Mouse (Mus musculus) liver, adult 2 months (tissue): ENCODE measurements around the gene Nedd4.

Experiments used
- CTCF ChIP-seq: fragments of 200-500 bp; IDR thresholded peaks from 2 replicates; pipeline ENCODE4 v1.5.1; 2011; ENCODE audit warnings: low read depth, low read length, control low read depth
- POLR2A ChIP-seq: fragments of 200-500 bp; IDR thresholded peaks from 2 replicates; pipeline ENCODE4 v1.6.1; 2011; ENCODE audit warnings: low read length, control low read depth; ENCODE audit not compliant: insufficient read depth; ENCODE audit errors: extremely low read depth

- TF ChIP-seq CTCF (no peak), POLR2A (no peak)
Observed at GRCm38 (mm10) chr9:72623605-72624004, 38.5 kb upstream of the Nedd4 start.
